Mouse (Mus musculus): ENCODE data around the gene Marcksl1. TPM values are rescaled to one million over a fixed set of nuclear protein-coding genes. Genes with fewer than 3 reads are reported as not detected.

Gene Marcksl1
- polyA plus RNA-seq (2015; fragmentation: Nextera tagmentation; extraction: Ambion mirVana), result 126 and 142 TPM in 2 replicates

DNA sequence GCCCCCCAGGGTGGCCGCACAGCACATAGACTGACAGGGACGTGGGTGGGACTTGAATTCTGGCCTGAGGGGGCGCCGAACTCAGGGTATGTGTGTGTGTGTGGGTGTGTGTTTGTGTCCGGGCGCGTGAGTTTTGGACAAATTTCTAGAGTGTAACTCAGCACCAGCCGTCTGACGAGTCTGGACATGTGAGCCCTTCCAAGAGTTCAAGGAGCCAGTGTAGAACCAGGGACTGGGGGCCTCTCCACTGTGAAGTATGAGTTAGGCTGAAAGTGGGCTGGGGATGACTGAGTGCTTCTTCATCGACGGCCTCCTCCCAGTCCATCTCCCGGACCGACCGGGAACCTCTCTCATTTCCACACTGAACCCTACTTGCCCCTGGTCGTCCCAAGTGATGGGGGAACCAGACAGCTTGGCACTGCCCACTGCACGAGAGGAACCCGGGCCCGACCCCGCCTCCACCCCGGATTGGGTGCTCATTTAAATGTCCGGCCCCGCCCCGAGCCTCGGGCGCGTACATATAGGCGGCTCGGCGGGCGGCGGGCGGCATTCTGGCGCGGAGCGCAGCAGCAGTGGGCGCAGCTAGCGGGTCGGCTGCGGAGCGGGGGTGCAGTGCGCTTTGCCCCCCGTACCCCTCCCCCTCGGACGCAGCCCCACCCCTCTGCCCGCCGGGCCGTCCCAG is at the start of gene Marcksl1:
Gene Marcksl1, plus strand, starts transcription at position 496 of the 682 bp plus-strand sequence.
- 0 out of 2 replicates have a peak, but pooled peaks cover 4% of the 10 kb centered on the region for H3K4me1 ChIP-seq (replicated peaks; ENCODE audit: control insufficient read depth, insufficient read depth, low read length)
- H3K9ac ChIP-seq (ENCODE audit: low read depth, low read length), result peak within 1 kb of the TSS; percentile 84
- H3K36me3 ChIP-seq (ENCODE audit: control insufficient read depth, insufficient read depth), result peaks cover 19% of the 10 kb centered on the region
- no peaks in the 10 kb centered on the region for H3K9me3 ChIP-seq (ENCODE audit: control insufficient read depth)
- peak within 1 kb of the TSS; percentile 99 for H3K4me2 ChIP-seq (replicated peaks; ENCODE audit: low read depth)
- peak within 1 kb of the TSS; percentile 84 for H3K4me3 ChIP-seq (ENCODE audit: low read depth, low read length)
- TF ChIP-seq CTCF (IDR thresholded peaks at IDR 0.05; ENCODE audit: low read depth), result peak; percentile 25; the same call in 1 of the 2 replicates
- no peaks in the 10 kb centered on the region for H3K27me3 ChIP-seq (replicated peaks; ENCODE audit: control insufficient read depth, insufficient read depth, low read length)
- 10% methylated on average over 42 of the region's 47 CpGs for WGBS
- H3K27ac ChIP-seq (ENCODE audit: low read depth, low read length), result peak within 1 kb of the TSS; percentile 76
- ATAC-seq, result peak; percentile 67

- Histone ChIP-seq H3K4me3 (ENCODE audit: low read depth, low read length) (no peak overlapping the region), H3K36me3 (ENCODE audit: control insufficient read depth, insufficient read depth) (peaks cover 57% of the 10 kb centered on the region), H3K27ac (ENCODE audit: low read depth, low read length) (peak overlapping the region; percentile 28; the same call in 1 of the 2 replicates), H3K9ac (ENCODE audit: low read depth, low read length) (no peak overlapping the region), H3K4me1 (replicated peaks; ENCODE audit: control insufficient read depth, insufficient read depth, low read length) (0 out of 2 replicates have a peak, but pooled peaks cover 3% of the 10 kb centered on the region), H3K4me2 (replicated peaks; ENCODE audit: low read depth) (no peak overlapping the region), H3K9me3 (ENCODE audit: control insufficient read depth) (no peaks in the 10 kb centered on the region), H3K27me3 (replicated peaks; ENCODE audit: control insufficient read depth, insufficient read depth, low read length) (no peaks in the 10 kb centered on the region)
- TF ChIP-seq CTCF (IDR thresholded peaks at IDR 0.05; ENCODE audit: low read depth), result no peak
- 87% methylated on average over 4 of the region's 4 CpGs for WGBS
- ATAC-seq, result no peak
Measured at GRCm38 (mm10) chr4:129464286-129464815, 49.0 kb upstream of the Marcksl1 start.

DNA sequence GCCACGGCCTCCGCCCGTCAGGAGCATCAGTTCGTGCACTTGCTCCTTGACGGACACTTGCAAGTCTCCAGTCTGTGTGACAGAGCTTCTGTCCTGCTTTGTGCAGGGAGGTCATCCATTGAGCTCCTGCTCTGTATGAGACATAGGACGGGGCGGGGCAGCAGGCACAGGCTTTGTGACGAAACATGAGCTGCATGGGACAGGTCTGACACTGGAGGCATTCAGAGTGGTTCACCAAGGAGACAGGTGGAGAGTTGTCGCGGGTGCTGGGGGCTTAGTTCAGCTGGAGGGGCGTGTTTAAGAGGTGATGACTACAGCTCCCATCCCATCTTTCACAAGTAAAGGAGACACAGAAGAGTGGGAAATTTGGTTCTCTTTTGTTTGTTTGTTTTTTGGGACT is 37.3 kb upstream of the Marcksl1 start:
- Histone ChIP-seq H3K27ac (ENCODE audit: low read depth, low read length) (no peak overlapping the region), H3K4me3 (ENCODE audit: low read depth, low read length) (no peak overlapping the region), H3K36me3 (ENCODE audit: control insufficient read depth, insufficient read depth) (peaks cover 79% of the 10 kb centered on the region), H3K4me1 (replicated peaks; ENCODE audit: control insufficient read depth, insufficient read depth, low read length) (no peaks in the 10 kb centered on the region), H3K27me3 (replicated peaks; ENCODE audit: control insufficient read depth, insufficient read depth, low read length) (no peaks in the 10 kb centered on the region), H3K9ac (ENCODE audit: low read depth, low read length) (no peak overlapping the region), H3K4me2 (replicated peaks; ENCODE audit: low read depth) (no peak overlapping the region), H3K9me3 (ENCODE audit: control insufficient read depth) (no peaks in the 10 kb centered on the region)
- ATAC-seq, result no peak
- no peak for TF ChIP-seq CTCF (IDR thresholded peaks at IDR 0.05; ENCODE audit: low read depth)
- WGBS, result 88% methylated on average over 11 of the region's 11 CpGs

DNA sequence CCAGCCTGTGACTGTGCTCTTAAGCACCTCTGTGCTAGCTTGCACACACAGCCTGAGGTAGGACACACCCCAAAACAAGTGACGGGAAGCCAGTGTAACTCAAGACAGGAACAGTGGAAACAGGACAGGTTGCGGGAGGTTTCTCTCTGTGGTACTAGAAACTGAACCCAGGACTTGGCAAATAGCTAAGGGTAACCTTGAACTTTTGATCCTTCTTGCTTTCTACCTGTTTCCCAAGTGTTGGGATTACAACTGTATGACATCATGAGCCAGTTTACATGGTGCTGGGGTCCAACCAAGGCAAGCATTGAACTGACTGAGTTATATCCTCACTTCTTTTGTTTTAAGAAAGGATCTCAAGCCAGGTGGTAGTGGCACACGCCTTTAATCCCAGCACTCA is 33.5 kb upstream of the Marcksl1 start:
- Histone ChIP-seq H3K4me1 (replicated peaks; ENCODE audit: control insufficient read depth, insufficient read depth, low read length) (no peaks in the 10 kb centered on the region), H3K4me3 (ENCODE audit: low read depth, low read length) (no peak overlapping the region), H3K36me3 (ENCODE audit: control insufficient read depth, insufficient read depth) (peaks cover 76% of the 10 kb centered on the region), H3K4me2 (replicated peaks; ENCODE audit: low read depth) (no peak overlapping the region), H3K27me3 (replicated peaks; ENCODE audit: control insufficient read depth, insufficient read depth, low read length) (no peaks in the 10 kb centered on the region), H3K9me3 (ENCODE audit: control insufficient read depth) (no peaks in the 10 kb centered on the region), H3K9ac (ENCODE audit: low read depth, low read length) (no peak overlapping the region), H3K27ac (ENCODE audit: low read depth, low read length) (no peak overlapping the region)
- TF ChIP-seq CTCF (IDR thresholded peaks at IDR 0.05; ENCODE audit: low read depth), result no peak
- ATAC-seq, result no peak
- WGBS, result 74% methylated on average over 3 of the region's 3 CpGs

DNA sequence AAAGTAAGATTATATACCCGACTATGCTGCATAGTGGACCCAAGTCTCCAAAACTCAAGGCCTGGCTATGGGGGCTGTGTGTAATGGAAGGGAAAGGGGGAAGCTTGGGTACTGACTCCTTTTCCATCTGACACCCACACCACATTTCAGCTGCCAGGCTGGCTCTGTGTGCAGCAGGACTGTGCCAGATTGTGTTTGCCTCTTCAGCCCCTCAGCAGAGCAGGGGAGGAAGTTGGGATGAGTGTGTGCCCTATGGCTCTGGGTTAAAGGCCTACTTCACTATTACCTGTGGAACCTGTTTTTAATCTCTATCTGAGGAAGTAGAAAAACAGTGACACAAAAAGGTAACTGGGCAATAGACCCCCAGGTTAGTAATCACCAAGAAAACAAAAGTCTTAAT is 32.3 kb upstream of the Marcksl1 start:
- no peak overlapping the region for H3K27ac ChIP-seq (ENCODE audit: low read depth, low read length)
- no peak for TF ChIP-seq CTCF (IDR thresholded peaks at IDR 0.05; ENCODE audit: low read depth)
- H3K4me3 ChIP-seq (ENCODE audit: low read depth, low read length), result no peak overlapping the region
- 89% methylated on average over 1 of the region's 1 CpGs for WGBS
- no peaks in the 10 kb centered on the region for H3K27me3 ChIP-seq (replicated peaks; ENCODE audit: control insufficient read depth, insufficient read depth, low read length)
- no peaks in the 10 kb centered on the region for H3K9me3 ChIP-seq (ENCODE audit: control insufficient read depth)
- H3K4me1 ChIP-seq (replicated peaks; ENCODE audit: control insufficient read depth, insufficient read depth, low read length), result no peaks in the 10 kb centered on the region
- H3K36me3 ChIP-seq (ENCODE audit: control insufficient read depth, insufficient read depth), result peaks cover 77% of the 10 kb centered on the region
- H3K4me2 ChIP-seq (replicated peaks; ENCODE audit: low read depth), result no peak overlapping the region
- H3K9ac ChIP-seq (ENCODE audit: low read depth, low read length), result no peak overlapping the region
- ATAC-seq, result no peak

DNA sequence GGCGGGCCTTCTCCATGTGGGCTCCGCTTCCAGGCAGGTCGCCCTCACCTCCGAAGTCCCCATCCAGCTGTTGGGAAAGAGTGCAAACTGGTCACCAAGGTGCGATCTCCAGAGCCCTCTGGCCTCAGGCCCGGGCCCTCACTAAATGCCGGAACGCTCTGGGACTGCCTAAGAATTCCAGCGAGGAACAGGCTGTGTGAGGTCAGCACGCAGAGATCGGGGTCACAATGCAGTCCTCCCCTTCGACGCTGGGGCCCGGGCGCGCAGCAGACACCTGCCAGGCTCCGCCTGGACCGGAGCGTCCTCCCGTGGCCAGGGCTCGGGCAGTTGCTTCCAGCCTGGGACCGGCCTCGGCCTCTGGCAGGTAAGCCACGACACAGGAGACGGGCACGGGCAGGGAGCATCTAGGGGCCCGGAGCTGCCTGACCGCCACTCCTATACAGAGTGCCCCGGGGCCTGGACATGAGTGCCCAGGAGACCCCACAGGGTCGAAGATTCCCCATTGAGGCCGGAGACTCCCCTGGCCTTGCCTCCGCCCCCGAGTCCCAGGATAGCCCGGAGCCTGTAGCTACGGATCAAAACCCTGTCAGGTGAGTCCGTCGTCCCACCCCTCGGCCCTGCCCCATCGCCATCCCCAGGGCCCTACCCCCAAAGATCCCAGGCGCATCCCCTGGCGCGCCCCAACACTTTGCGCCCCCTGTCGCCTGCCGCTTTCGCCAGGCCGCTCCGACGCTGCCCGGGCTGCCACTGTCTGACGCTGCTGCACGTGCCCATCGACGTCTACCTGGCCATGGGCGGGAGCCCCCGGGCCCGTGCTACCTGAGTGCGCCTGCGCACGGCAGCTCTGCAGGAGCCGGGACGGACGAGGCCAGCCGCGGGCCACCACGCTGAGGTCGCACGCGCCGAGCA is 22.2 kb upstream of the Marcksl1 start, which contains the start of the genes Tssk3 and Fam229a:
Gene Tssk3, minus strand, starts transcription at position 51 of the 909 bp plus-strand sequence.
Gene Fam229a, plus strand, starts transcription at position 219 of the 909 bp plus-strand sequence.
- Histone ChIP-seq H3K4me2 (replicated peaks; ENCODE audit: low read depth) (peak within 1 kb of the TSS; percentile 65), H3K36me3 (ENCODE audit: control insufficient read depth, insufficient read depth) (peaks cover 31% of the 10 kb centered on the region), H3K4me3 (ENCODE audit: low read depth, low read length) (peak within 1 kb of the TSS; percentile 31), H3K9ac (ENCODE audit: low read depth, low read length) (0 out of 2 replicates have a peak within 1 kb of the TSS, but pooled peaks have one; percentile 34), H3K4me1 (replicated peaks; ENCODE audit: control insufficient read depth, insufficient read depth, low read length) (peaks cover 6% of the 10 kb centered on the region; the same call in 1 of the 2 replicates), H3K9me3 (ENCODE audit: control insufficient read depth) (no peaks in the 10 kb centered on the region), H3K27me3 (replicated peaks; ENCODE audit: control insufficient read depth, insufficient read depth, low read length) (peaks cover 9% of the 10 kb centered on the region), H3K27ac (ENCODE audit: low read depth, low read length) (no peak within 1 kb of the TSS)
- ATAC-seq, result peak; percentile 53
- WGBS, result 9% methylated on average over 68 of the region's 70 CpGs
- peak; percentile 54 for TF ChIP-seq CTCF (IDR thresholded peaks at IDR 0.05; ENCODE audit: low read depth)
